Mouse (Mus musculus) embryonic facial prominence, embryonic 12.5 days (tissue): ENCODE measurements around the gene Immp2l. TPM values are rescaled to one million over a fixed set of nuclear protein-coding genes. Genes with fewer than 3 reads are reported as not detected.

Source experiments
- ATAC-seq: fragments of 200-750 bp; cut with Nextera tagmentation; 2 replicates; pipeline ENCODE4 v1.8.0; 2017; ENCODE audit not compliant: insufficient number of reproducible peaks, insufficient read depth, low FRiP score, low TSS enrichment
- H3K27ac ChIP-seq: fragments of 300-500 bp; sonication (generic); 2 replicates; pipeline ENCODE4 v1.5.1; 2016; ENCODE audit warnings: mild to moderate bottlenecking
- H3K27me3 ChIP-seq: fragments of 300-500 bp; sonication (generic); 2 replicates; pipeline ENCODE4 v1.6.1; 2016; ENCODE audit warnings: mild to moderate bottlenecking, moderate library complexity
- H3K36me3 ChIP-seq: fragments of 300-500 bp; sonication (generic); 2 replicates; pipeline ENCODE4 v1.6.1; 2016; ENCODE audit warnings: mild to moderate bottlenecking
- H3K4me1 ChIP-seq: fragments of 300-500 bp; sonication (generic); 2 replicates; pipeline ENCODE4 v1.6.1; 2016
- H3K4me2 ChIP-seq: fragments of 300-500 bp; sonication (generic); replicated peaks from 2 replicates; pipeline ENCODE4 v1.6.1; 2016; ENCODE audit warnings: mild to moderate bottlenecking, moderate library complexity
- H3K4me3 ChIP-seq: fragments of 300-500 bp; sonication (generic); 2 replicates; pipeline ENCODE4 v1.5.1; 2016; ENCODE audit warnings: mild to moderate bottlenecking
- H3K9ac ChIP-seq: fragments of 300-500 bp; sonication (generic); 2 replicates; pipeline ENCODE4 v1.6.1; 2016; ENCODE audit warnings: mild to moderate bottlenecking, moderate library complexity
- H3K9me3 ChIP-seq: fragments of 300-500 bp; sonication (generic); 2 replicates; pipeline ENCODE4 v1.6.1; 2016; ENCODE audit warnings: mild to moderate bottlenecking, moderate library complexity
- WGBS: fragments of 180-500 bp; shearing (Covaris S2); methylation state at CpG from one replicate; pipeline ENCODE4 v1.1.7; 2016; 5-methylcytosine and 5-hydroxymethylcytosine counted together
- polyA plus RNA-seq: library from polyadenylated mRNA; unstranded; fragments of >200 nt; fragmentation: Nextera tagmentation; extraction: Ambion mirVana; gene quantifications from 2 replicates; pipeline ENCODE4 v1.2.1, GENCODE M21; 2016

Gene Immp2l
- polyA plus RNA-seq, 1 experiment from 2014 or later, result 12.4 TPM

- H3K9me3 ChIP-seq, result no peaks in the 10 kb centered on the region
- no peak overlapping the region for H3K4me3 ChIP-seq
- ATAC-seq, result no peak
- H3K4me1 ChIP-seq, result no peaks in the 10 kb centered on the region
- no peaks in the 10 kb centered on the region for H3K27me3 ChIP-seq
- H3K9ac ChIP-seq, result no peak overlapping the region
- no peaks in the 10 kb centered on the region for H3K36me3 ChIP-seq
- WGBS, result 83% methylated on average over 5 of the region's 5 CpGs
- no peak overlapping the region for H3K4me2 ChIP-seq
- no peak overlapping the region for H3K27ac ChIP-seq
Measured at GRCm38 (mm10) chr12:41941853-41942252, 918.0 kb downstream of the Immp2l start.

- no peaks in the 10 kb centered on the region for H3K27me3 ChIP-seq
- 65% methylated on average over 4 of the region's 4 CpGs for WGBS
Measured at GRCm38 (mm10) chr12:41944079-41944672, 920.3 kb downstream of the Immp2l start.

GRCm38 (mm10) chr12:41946536-41946935 lies 922.6 kb downstream of the Immp2l start:
- no peak overlapping the region for H3K27ac ChIP-seq
- ATAC-seq, result no peak

More at GRCm38 (mm10) chr12:41944079-41944672, 920.3 kb downstream of the Immp2l start:
- no peak overlapping the region for H3K9ac ChIP-seq
- no peaks in the 10 kb centered on the region for H3K4me1 ChIP-seq
- no peak for ATAC-seq
- H3K4me3 ChIP-seq, result no peak overlapping the region
- H3K9me3 ChIP-seq, result no peaks in the 10 kb centered on the region
- H3K36me3 ChIP-seq, result no peaks in the 10 kb centered on the region
- H3K4me2 ChIP-seq, result no peak overlapping the region
- H3K27ac ChIP-seq, result no peak overlapping the region

DNA sequence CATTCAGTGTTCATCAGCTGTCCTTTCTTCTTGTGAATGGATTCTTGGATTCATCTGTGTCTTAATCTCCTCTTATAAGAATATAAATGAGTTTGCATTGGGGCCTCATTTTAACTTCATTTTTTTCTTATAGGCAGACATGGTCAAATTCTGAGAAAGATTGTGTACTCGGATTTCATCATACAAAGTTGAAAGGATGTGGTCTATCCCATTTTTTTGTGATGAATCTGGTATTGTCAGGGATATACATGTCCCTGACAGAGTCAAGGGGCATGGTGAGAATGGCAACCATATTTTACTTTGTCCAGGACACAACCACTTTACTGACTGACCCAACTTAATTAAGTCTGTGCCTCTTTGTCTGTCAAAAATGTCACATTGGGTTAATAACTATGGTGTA lies 925.5 kb downstream of the Immp2l start:
- H3K9ac ChIP-seq, result no peak overlapping the region
- no peak overlapping the region for H3K4me3 ChIP-seq
- no peaks in the 10 kb centered on the region for H3K9me3 ChIP-seq
- H3K4me1 ChIP-seq, result no peaks in the 10 kb centered on the region
- WGBS, result 73% methylated on average over 1 of the region's 1 CpGs
- H3K36me3 ChIP-seq, result no peaks in the 10 kb centered on the region
- no peaks in the 10 kb centered on the region for H3K27me3 ChIP-seq
- no peak overlapping the region for H3K27ac ChIP-seq
- no peak for ATAC-seq
- no peak overlapping the region for H3K4me2 ChIP-seq

More at GRCm38 (mm10) chr12:41946536-41946935, 922.6 kb downstream of the Immp2l start:
- Histone ChIP-seq H3K36me3 (no peaks in the 10 kb centered on the region), H3K4me2 (no peak overlapping the region), H3K4me3 (no peak overlapping the region), H3K4me1 (no peaks in the 10 kb centered on the region), H3K9me3 (no peaks in the 10 kb centered on the region), H3K9ac (no peak overlapping the region), H3K27me3 (no peaks in the 10 kb centered on the region)

DNA sequence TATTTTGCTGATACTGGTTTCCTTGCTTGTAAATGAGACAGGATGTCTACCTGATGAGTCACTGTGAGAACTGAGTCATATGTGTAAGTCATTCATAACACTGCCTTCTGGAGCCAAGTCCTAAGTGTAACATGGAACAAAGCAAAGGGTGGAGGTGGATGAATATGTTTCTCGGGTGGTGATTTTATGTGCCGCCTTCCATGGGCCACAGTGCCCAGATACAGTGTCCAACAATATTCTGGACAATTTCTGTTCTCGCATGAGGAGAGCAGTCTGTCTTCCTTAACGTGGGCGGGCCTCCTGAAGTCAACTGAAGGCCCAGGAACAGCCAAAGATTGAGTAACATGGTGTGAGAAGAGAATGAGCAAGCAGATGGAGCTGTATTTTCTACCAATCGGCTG lies 926.0 kb downstream of the Immp2l start:
- no peak for ATAC-seq
- WGBS, result 85% methylated on average over 6 of the region's 6 CpGs

GRCm38 (mm10) chr12:41950726-41951125 lies 926.8 kb downstream of the Immp2l start:
- no peaks in the 10 kb centered on the region for H3K9me3 ChIP-seq
- ATAC-seq, result no peak
- 92% methylated on average over 2 of the region's 2 CpGs for WGBS
- H3K36me3 ChIP-seq, result no peaks in the 10 kb centered on the region
- H3K9ac ChIP-seq, result no peak overlapping the region
- H3K27ac ChIP-seq, result no peak overlapping the region
- no peak overlapping the region for H3K4me3 ChIP-seq
- H3K27me3 ChIP-seq, result no peaks in the 10 kb centered on the region
- no peaks in the 10 kb centered on the region for H3K4me1 ChIP-seq
- H3K4me2 ChIP-seq, result no peak overlapping the region

More for the DNA sequence above, 926.0 kb downstream of the Immp2l start:
- Histone ChIP-seq H3K27ac (no peak overlapping the region), H3K36me3 (no peaks in the 10 kb centered on the region), H3K4me3 (no peak overlapping the region), H3K27me3 (no peaks in the 10 kb centered on the region), H3K9me3 (no peaks in the 10 kb centered on the region), H3K4me1 (no peaks in the 10 kb centered on the region), H3K4me2 (no peak overlapping the region), H3K9ac (no peak overlapping the region)

DNA sequence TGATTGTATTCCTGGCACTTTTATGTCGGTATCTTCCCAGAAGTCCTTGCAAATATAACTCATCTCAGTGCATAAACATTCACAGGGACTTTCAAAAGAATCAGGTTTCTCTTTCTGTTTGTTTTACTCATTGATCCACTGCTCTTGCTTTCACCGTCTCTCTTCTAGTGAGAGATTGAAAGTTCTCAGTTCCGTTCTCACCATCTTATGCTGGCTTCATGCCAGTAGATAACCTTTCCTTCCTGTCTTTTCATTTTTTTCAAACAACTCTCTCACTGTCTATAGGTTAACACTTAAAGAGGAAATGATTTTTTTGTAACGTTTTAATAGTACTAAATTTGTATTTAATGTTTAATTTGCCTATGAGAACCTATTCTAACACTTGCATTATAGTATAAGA lies 937.1 kb downstream of the Immp2l start:
- Histone ChIP-seq H3K9me3 (no peaks in the 10 kb centered on the region), H3K36me3 (no peaks in the 10 kb centered on the region), H3K27ac (no peak overlapping the region), H3K4me1 (no peaks in the 10 kb centered on the region), H3K27me3 (no peaks in the 10 kb centered on the region), H3K4me3 (no peak overlapping the region), H3K4me2 (no peak overlapping the region), H3K9ac (no peak overlapping the region)
- ATAC-seq, result no peak
- 44% methylated on average over 4 of the region's 4 CpGs for WGBS

GRCm38 (mm10) chr12:41991408-41991807 lies 967.5 kb downstream of the Immp2l start:
- Histone ChIP-seq H3K4me3 (no peak overlapping the region), H3K9me3 (no peaks in the 10 kb centered on the region), H3K27me3 (no peaks in the 10 kb centered on the region), H3K27ac (no peak overlapping the region), H3K4me2 (no peak overlapping the region), H3K36me3 (no peaks in the 10 kb centered on the region), H3K4me1 (no peaks in the 10 kb centered on the region), H3K9ac (no peak overlapping the region)
- WGBS, result 74% methylated on average over 1 of the region's 1 CpGs
- ATAC-seq, result no peak
